15 mouse cellular contexts compared by ENCODE assay signal in genomic region chr15:98640157-98640556, GRCm38 (mm10). TPM values are rescaled to one million over a fixed set of nuclear protein-coding genes. Genes with fewer than 3 reads are reported as not detected.
DNase-seq lines count a peak whose midpoint lies in the region; ATAC-seq and TF ChIP-seq lines count a peak whose summit lies in the region.
"Had no signal": no experiment of that assay in that cellular context is flagged by ENCODE, and none has a peak within 500 bp of the region (broad histone marks: within the 10 kb centered on the region; RNA-seq: fewer than 3 reads in every experiment).

No protein-coding gene starts in this region.

- H3K4me3 ChIP-seq in liver, postnatal 0 days (ENCODE audit: low read depth, low read length) = no peak overlapping the region
- no peak overlapping the region for H3K4me3 ChIP-seq in kidney, adult 2 months (ENCODE audit: insufficient read depth, low read depth, low read length)
- H3K4me3 ChIP-seq in limb, embryonic 12.5 days (replicated peaks) = 0 out of 2 replicates have a peak overlapping the region, but pooled peaks have one; percentile 3
- H3K4me3 ChIP-seq in stomach, embryonic 16.5 days (replicated peaks; ENCODE audit: low read length) = no peak overlapping the region
- H3K4me3 ChIP-seq in midbrain, embryonic 11.5 days (ENCODE audit: low read depth, low read length) = no peak overlapping the region
- H3K4me3 ChIP-seq: forebrain, embryonic 10.5 days; limb, embryonic 15.5 days had no signal

- no peak for TF ChIP-seq POLR2A in kidney, adult 2 months (IDR thresholded peaks at IDR 0.05; ENCODE audit: low read depth, low read length)

- TF ChIP-seq EP300 in liver, postnatal 0 days (IDR thresholded peaks at IDR 0.05; ENCODE audit: low read depth) = no peak

- ATAC-seq in liver, postnatal 0 days = peak; percentile 47; the same call in 1 of the 2 replicates
- no peak for ATAC-seq in limb, embryonic 12.5 days (ENCODE audit: insufficient number of reproducible peaks, insufficient read depth, low FRiP score, low TSS enrichment, low read depth)
- ATAC-seq in stomach, embryonic 16.5 days (ENCODE audit: insufficient read depth, low FRiP score) = peak; percentile 66; the same call in 1 of the 2 replicates
- no peak for ATAC-seq in midbrain, embryonic 11.5 days (ENCODE audit: low FRiP score)
- no peak for ATAC-seq in monocyte, adult 5-6 weeks (replicated peaks; ENCODE audit: insufficient number of reproducible peaks, low FRiP score, low TSS enrichment, poor library complexity, severe bottlenecking)
- ATAC-seq: hindbrain, embryonic 16.5 days had no signal

- H3K27ac ChIP-seq in liver, postnatal 0 days (ENCODE audit: low read depth) = no peak overlapping the region
- 0 out of 2 replicates have a peak overlapping the region, but pooled peaks have one; percentile 9 for H3K27ac ChIP-seq in kidney, adult 2 months (ENCODE audit: insufficient read depth, low read depth, low read length)
- no peak overlapping the region for H3K27ac ChIP-seq in limb, embryonic 12.5 days
- H3K27ac ChIP-seq in stomach, embryonic 16.5 days (ENCODE audit: low read length) = no peak overlapping the region
- H3K27ac ChIP-seq in midbrain, embryonic 11.5 days (ENCODE audit: low read depth, low read length) = no peak overlapping the region
- H3K27ac ChIP-seq: forebrain, embryonic 10.5 days; limb, embryonic 15.5 days had no signal

- no peak overlapping the region for H3K9ac ChIP-seq in liver, postnatal 0 days (replicated peaks)
- H3K9ac ChIP-seq in limb, embryonic 12.5 days (replicated peaks) = peak overlapping the region; percentile 23; the same call in 1 of the 2 replicates
- H3K9ac ChIP-seq in stomach, embryonic 16.5 days (ENCODE audit: low read length) = no peak overlapping the region
- H3K9ac ChIP-seq in midbrain, embryonic 11.5 days (ENCODE audit: low read length) = no peak overlapping the region
- H3K9ac ChIP-seq: limb, embryonic 15.5 days had no signal

- H3K36me3 ChIP-seq in liver, postnatal 0 days (replicated peaks; ENCODE audit: insufficient read depth, low read length) = peaks cover 8% of the 10 kb centered on the region
- peaks cover 1% of the 10 kb centered on the region; the same call in 1 of the 2 replicates for H3K36me3 ChIP-seq in kidney, adult 2 months (ENCODE audit: control insufficient read depth, insufficient read depth, low read length)
- peaks cover 52% of the 10 kb centered on the region for H3K36me3 ChIP-seq in limb, embryonic 12.5 days
- H3K36me3 ChIP-seq in stomach, embryonic 16.5 days (ENCODE audit: control insufficient read depth, insufficient read depth, low read length) = 0 out of 2 replicates have a peak, but pooled peaks cover 4% of the 10 kb centered on the region
- peaks cover 28% of the 10 kb centered on the region for H3K36me3 ChIP-seq in midbrain, embryonic 11.5 days (ENCODE audit: control insufficient read depth, insufficient read depth, low read length)

- peaks cover under 1% of the 10 kb centered on the region; the same call in 1 of the 2 replicates for H3K4me1 ChIP-seq in liver, postnatal 0 days (ENCODE audit: insufficient read depth)
- no peaks in the 10 kb centered on the region for H3K4me1 ChIP-seq in kidney, adult 2 months (ENCODE audit: control insufficient read depth, insufficient read depth, low read length)
- peaks cover 25% of the 10 kb centered on the region for H3K4me1 ChIP-seq in limb, embryonic 12.5 days (replicated peaks)
- peaks cover 13% of the 10 kb centered on the region; the same call in 1 of the 2 replicates for H3K4me1 ChIP-seq in stomach, embryonic 16.5 days (ENCODE audit: control insufficient read depth, insufficient read depth, low read length)
- H3K4me1 ChIP-seq in midbrain, embryonic 11.5 days (ENCODE audit: control insufficient read depth, insufficient read depth, low read length) = peaks cover 13% of the 10 kb centered on the region

- WGBS in liver, postnatal 0 days (ENCODE audit: insufficient replicate concordance) = 24% methylated on average over 8 of the region's 8 CpGs
- WGBS in kidney, adult 2 months = 45% methylated on average over 8 of the region's 8 CpGs
- 22% methylated on average over 8 of the region's 8 CpGs for WGBS in limb, embryonic 12.5 days
- WGBS in stomach, embryonic 16.5 days = 29% methylated on average over 8 of the region's 8 CpGs
- 38% methylated on average over 8 of the region's 8 CpGs for WGBS in midbrain, embryonic 11.5 days

- peaks cover 41% of the 10 kb centered on the region for H3K27me3 ChIP-seq in liver, postnatal 0 days (ENCODE audit: insufficient read depth, low read length)
- 0 out of 2 replicates have a peak, but pooled peaks cover 2% of the 10 kb centered on the region for H3K27me3 ChIP-seq in kidney, adult 2 months (replicated peaks; ENCODE audit: control insufficient read depth, insufficient read depth, low read length)
- peaks cover 22% of the 10 kb centered on the region for H3K27me3 ChIP-seq in limb, embryonic 12.5 days
- H3K27me3 ChIP-seq in stomach, embryonic 16.5 days (ENCODE audit: control insufficient read depth, insufficient read depth, low read length) = no peaks in the 10 kb centered on the region; the same call in 1 of the 2 replicates
- no peaks in the 10 kb centered on the region for H3K27me3 ChIP-seq in midbrain, embryonic 11.5 days (ENCODE audit: control insufficient read depth, insufficient read depth, low read length)

- DNase-seq in liver, postnatal 0 days = no peak
- DNase-seq in liver = no peak
- peak; percentile 64 for DNase-seq in kidney, adult 2 months
- DNase-seq in gastrocnemius, postnatal 14 days = no peak
- no peak for DNase-seq in midbrain, embryonic 11.5 days (ENCODE audit: low spot score, missing footprints)
- DNase-seq: adrenal gland, postnatal 25 days; B cell, adult 2 months; cerebellum, adult 11 months; thymus, postnatal 36 days had no signal

- intact Hi-C loops in gastrocnemius, postnatal 14 days (cut with DNase I; ENCODE audit: low total_unique reads) = no loop called here

- H3K9me3 ChIP-seq in liver, postnatal 0 days (ENCODE audit: low read length) = no peaks in the 10 kb centered on the region
- no peaks in the 10 kb centered on the region for H3K9me3 ChIP-seq in limb, embryonic 12.5 days
- H3K9me3 ChIP-seq in stomach, embryonic 16.5 days (replicated peaks; ENCODE audit: control insufficient read depth, low read length) = no peaks in the 10 kb centered on the region
- H3K9me3 ChIP-seq in midbrain, embryonic 11.5 days (ENCODE audit: control insufficient read depth, low read length) = no peaks in the 10 kb centered on the region
- H3K9me3 ChIP-seq: forebrain, embryonic 10.5 days; limb, embryonic 15.5 days had no signal

- H3K4me2 ChIP-seq in liver, postnatal 0 days (ENCODE audit: low read depth, low read length) = no peak overlapping the region
- no peak overlapping the region for H3K4me2 ChIP-seq in limb, embryonic 12.5 days
- H3K4me2 ChIP-seq in stomach, embryonic 16.5 days (ENCODE audit: low read depth, low read length) = no peak overlapping the region
- H3K4me2 ChIP-seq in midbrain, embryonic 11.5 days = no peak overlapping the region
- H3K4me2 ChIP-seq: limb, embryonic 15.5 days had no signal

- TF ChIP-seq CTCF in liver, postnatal 0 days (IDR thresholded peaks at IDR 0.05; ENCODE audit: low read depth) = no peak
- no peak for TF ChIP-seq CTCF in kidney, adult 2 months (conservative IDR thresholded peaks at IDR 0.05; ENCODE audit: insufficient read depth, insufficient read length, low read depth, low read length)

RNA-seq across cellular contexts. Expression of gene Cacnb3, which starts 9.5 kb away (rescaled TPM):
- polyA plus RNA-seq in liver, postnatal 0 days (2015; fragmentation: Nextera tagmentation; extraction: Ambion mirVana) = 0.38 and 0.58 TPM in 2 replicates
- 20.2 and 21.7 TPM in 2 replicates for polyA plus RNA-seq in kidney, adult 2 months (2012; rRNA removed)
- polyA plus RNA-seq in limb, embryonic 12.5 days (2016; fragmentation: Nextera tagmentation; extraction: Ambion mirVana) = 43.1 and 44.3 TPM in 2 replicates
- polyA plus RNA-seq in stomach, embryonic 16.5 days (2015; fragmentation: Nextera tagmentation; extraction: Ambion mirVana) = 27.3 and 28.2 TPM in 2 replicates
- 1 to 10 TPM; 6.6 to 9.5 TPM for total RNA-seq in gastrocnemius, postnatal 14 days (2021)
- 35.5 and 39.5 TPM in 2 replicates for polyA plus RNA-seq in midbrain, embryonic 11.5 days (2014; fragmentation: Nextera tagmentation; extraction: Ambion mirVana)
- 0.68 to 1.3 TPM in 2 of 3 replicates, not detected in the other for total RNA-seq in monocyte, adult 5-6 weeks (2017)

RNA-seq across cellular contexts. Expression of gene Ddx23, which starts 22.5 kb away (rescaled TPM):
- polyA plus RNA-seq in liver, postnatal 0 days (2015; fragmentation: Nextera tagmentation; extraction: Ambion mirVana) = 4.7 and 9.2 TPM in 2 replicates
- polyA plus RNA-seq in kidney, adult 2 months (2012; rRNA removed) = 23.8 and 24.4 TPM in 2 replicates
- polyA plus RNA-seq in limb, embryonic 12.5 days (2016; fragmentation: Nextera tagmentation; extraction: Ambion mirVana) = 24.5 and 31.5 TPM in 2 replicates
- polyA plus RNA-seq in stomach, embryonic 16.5 days (2015; fragmentation: Nextera tagmentation; extraction: Ambion mirVana) = 17.0 and 18.6 TPM in 2 replicates
- 10 to 100 TPM; 45.1 to 48.1 TPM for total RNA-seq in gastrocnemius, postnatal 14 days (2021)
- polyA plus RNA-seq in midbrain, embryonic 11.5 days (2014; fragmentation: Nextera tagmentation; extraction: Ambion mirVana) = 24.8 and 24.9 TPM in 2 replicates
- total RNA-seq in monocyte, adult 5-6 weeks (2017) = 106 to 143 TPM (median 108 TPM) in 3 replicates

RNA-seq across cellular contexts. Expression of gene Adcy6, which starts 30.3 kb away (rescaled TPM):
- polyA plus RNA-seq in liver, postnatal 0 days (2015; fragmentation: Nextera tagmentation; extraction: Ambion mirVana) = 5.3 and 7.7 TPM in 2 replicates
- 98.7 and 104 TPM in 2 replicates for polyA plus RNA-seq in kidney, adult 2 months (2012; rRNA removed)
- polyA plus RNA-seq in limb, embryonic 12.5 days (2016; fragmentation: Nextera tagmentation; extraction: Ambion mirVana) = 22.1 and 25.7 TPM in 2 replicates
- polyA plus RNA-seq in stomach, embryonic 16.5 days (2015; fragmentation: Nextera tagmentation; extraction: Ambion mirVana) = 15.2 and 17.8 TPM in 2 replicates
- 10 to 100 TPM; 33.1 to 36.4 TPM for total RNA-seq in gastrocnemius, postnatal 14 days (2021)
- 9.3 and 10.6 TPM in 2 replicates for polyA plus RNA-seq in midbrain, embryonic 11.5 days (2014; fragmentation: Nextera tagmentation; extraction: Ambion mirVana)
- total RNA-seq in monocyte, adult 5-6 weeks (2017) = 0.96 to 3.7 TPM in 2 of 3 replicates, not detected in the other

RNA-seq across cellular contexts. Expression of gene Rnd1, which starts 37.1 kb away (rescaled TPM):
- polyA plus RNA-seq in liver, postnatal 0 days (2015; fragmentation: Nextera tagmentation; extraction: Ambion mirVana) = 0.94 and 1.2 TPM in 2 replicates
- polyA plus RNA-seq in kidney, adult 2 months (2012; rRNA removed) = 2.2 and 2.8 TPM in 2 replicates
- polyA plus RNA-seq in limb, embryonic 12.5 days (2016; fragmentation: Nextera tagmentation; extraction: Ambion mirVana) = 0.24 and 0.54 TPM in 2 replicates
- polyA plus RNA-seq in stomach, embryonic 16.5 days (2015; fragmentation: Nextera tagmentation; extraction: Ambion mirVana) = 0.91 and 0.99 TPM in 2 replicates
- total RNA-seq in gastrocnemius, postnatal 14 days (2021) = 1 to 10 TPM in 1 of 2 experiments, under 1 TPM in 1; 0.40 to 1.2 TPM
- 6.1 and 6.3 TPM in 2 replicates for polyA plus RNA-seq in midbrain, embryonic 11.5 days (2014; fragmentation: Nextera tagmentation; extraction: Ambion mirVana)
- total RNA-seq in monocyte, adult 5-6 weeks (2017) = 1.2 to 2.8 TPM (median 1.5 TPM) in 3 replicates

Comparison
In these comparisons a context has a peak if more than half of its experiments do, and no peak if none do; other contexts are left out.
1. ATAC-seq: peak in liver, postnatal 0 days (single experiment) and stomach, embryonic 16.5 days (single experiment); none in limb, embryonic 12.5 days (single experiment), midbrain, embryonic 11.5 days (single experiment) and monocyte, adult 5-6 weeks (single experiment).
2. RNA of gene Cacnb3, which starts 9.5 kb away (polyA plus RNA-seq): 43.1 to 44.3 TPM in limb, embryonic 12.5 days, 35.5 to 39.5 TPM in midbrain, embryonic 11.5 days, 27.3 to 28.2 TPM in stomach, embryonic 16.5 days and 20.2 to 21.7 TPM in kidney, adult 2 months; 0.38 to 0.58 TPM in liver, postnatal 0 days; every median in the first group is over 10 times any median in the second.